Mouse (Mus musculus): ENCODE results near the gene Hmcn2.

Gene Hmcn2

GRCm38 (mm10) chr2:31314007-31314465 lies at the start of gene Hmcn2:
Gene Hmcn2, plus strand, starts transcription at chr2:31314415.
- no peak for TF ChIP-seq GATA4 (IDR thresholded peaks at IDR 0.05; ENCODE audit: insufficient replicate concordance, low read length)

GRCm38 (mm10) chr2:31267447-31267846 lies 46.8 kb upstream of the Hmcn2 start:
- TF ChIP-seq GATA4 (IDR thresholded peaks at IDR 0.05; ENCODE audit: insufficient replicate concordance, low read length) = no peak

DNA sequence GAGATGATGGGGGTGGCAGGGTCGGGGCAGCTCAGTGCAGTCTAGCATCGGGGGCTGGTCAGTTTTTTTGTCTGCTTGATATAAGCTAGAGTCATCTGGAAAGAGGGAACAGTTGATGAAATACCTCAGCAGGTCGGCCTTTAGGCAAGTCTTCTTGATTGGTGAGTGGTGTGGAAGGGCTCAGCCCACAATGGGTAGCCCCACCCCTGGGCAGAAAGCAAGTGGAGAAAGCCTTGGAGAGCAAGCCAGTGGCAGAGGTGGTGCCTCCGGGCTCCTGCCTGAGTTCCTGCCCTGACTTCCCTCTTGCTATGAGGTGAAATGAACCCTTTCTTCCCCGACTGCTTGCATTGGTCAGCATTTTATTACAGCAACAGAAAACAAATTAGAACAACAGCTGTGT lies 45.6 kb upstream of the Hmcn2 start:
- no peak for TF ChIP-seq GATA4 (IDR thresholded peaks at IDR 0.05; ENCODE audit: insufficient replicate concordance, low read length)

DNA sequence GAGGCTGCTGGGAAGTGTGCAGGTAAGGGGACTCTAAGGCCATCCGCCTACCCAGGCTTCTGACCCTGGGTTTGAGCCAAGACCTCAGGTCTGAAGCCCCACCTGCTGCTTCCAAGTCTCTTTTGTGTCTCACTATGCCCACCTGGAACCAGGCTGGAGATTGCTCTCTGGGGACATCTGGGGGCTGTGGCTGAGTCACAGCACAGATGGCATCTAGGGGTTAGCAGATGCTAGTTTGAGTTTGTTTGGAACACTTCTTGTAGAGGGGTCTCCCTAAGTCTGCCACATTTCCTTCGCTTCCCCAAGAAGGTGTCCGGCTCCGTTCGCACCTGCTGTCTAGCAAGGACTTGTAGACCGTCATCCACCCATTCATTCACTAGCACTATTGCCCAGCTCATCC lies 45.0 kb upstream of the Hmcn2 start:
- TF ChIP-seq GATA4 (IDR thresholded peaks at IDR 0.05; ENCODE audit: insufficient replicate concordance, low read length) = no peak

GRCm38 (mm10) chr2:31269847-31270246 lies 44.4 kb upstream of the Hmcn2 start:
- TF ChIP-seq GATA4 (IDR thresholded peaks at IDR 0.05; ENCODE audit: insufficient replicate concordance, low read length) = no peak

- TF ChIP-seq GATA4 (IDR thresholded peaks at IDR 0.05; ENCODE audit: insufficient replicate concordance, low read length) = no peak
Measured at GRCm38 (mm10) chr2:31270470-31270869, 43.7 kb upstream of the Hmcn2 start.

DNA sequence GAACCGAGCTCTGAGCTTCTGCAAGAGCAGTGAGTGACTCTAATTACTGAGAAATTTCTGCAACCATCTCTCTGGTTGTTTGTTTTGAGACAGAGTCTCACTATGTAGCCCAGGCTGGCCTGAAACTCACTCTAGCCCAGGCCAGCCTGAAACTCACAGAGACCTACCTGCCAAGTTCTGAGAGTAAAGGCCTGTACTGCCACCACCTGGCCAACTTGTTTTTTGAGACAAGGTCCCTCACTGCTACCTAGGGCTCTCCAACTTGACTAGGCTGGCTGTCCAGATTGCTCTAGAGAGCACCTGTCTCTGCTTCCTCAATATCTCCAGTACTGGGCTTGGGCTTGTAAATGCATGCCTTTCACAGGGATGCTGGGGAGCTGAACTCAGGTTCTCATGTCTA lies 43.1 kb upstream of the Hmcn2 start:
- TF ChIP-seq GATA4 (IDR thresholded peaks at IDR 0.05; ENCODE audit: insufficient replicate concordance, low read length) = no peak

GRCm38 (mm10) chr2:31274993-31275392 lies 39.2 kb upstream of the Hmcn2 start:
- no peak for TF ChIP-seq GATA4 (IDR thresholded peaks at IDR 0.05; ENCODE audit: insufficient replicate concordance, low read length)

DNA sequence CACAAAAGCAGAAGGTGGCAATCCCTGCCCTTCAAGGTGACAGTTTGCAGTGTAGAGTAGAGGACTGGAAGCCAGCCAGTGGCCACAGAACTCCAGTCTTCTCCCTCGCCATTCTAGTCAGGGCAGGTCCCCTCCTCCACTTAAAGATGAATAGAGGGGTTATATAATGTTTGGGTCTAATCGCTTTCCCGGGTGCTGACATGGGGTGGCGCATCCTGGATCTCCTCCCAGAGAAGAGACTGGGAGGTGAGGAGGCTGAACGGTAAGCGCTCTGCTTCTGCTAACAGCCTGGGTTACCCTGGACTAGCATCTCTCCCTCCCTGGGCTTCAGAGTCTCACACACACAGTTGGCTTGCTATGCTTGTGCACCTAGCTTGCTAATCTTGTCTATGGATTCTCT lies 36.4 kb upstream of the Hmcn2 start:
- TF ChIP-seq GATA4 (IDR thresholded peaks at IDR 0.05; ENCODE audit: insufficient replicate concordance, low read length) = no peak

DNA sequence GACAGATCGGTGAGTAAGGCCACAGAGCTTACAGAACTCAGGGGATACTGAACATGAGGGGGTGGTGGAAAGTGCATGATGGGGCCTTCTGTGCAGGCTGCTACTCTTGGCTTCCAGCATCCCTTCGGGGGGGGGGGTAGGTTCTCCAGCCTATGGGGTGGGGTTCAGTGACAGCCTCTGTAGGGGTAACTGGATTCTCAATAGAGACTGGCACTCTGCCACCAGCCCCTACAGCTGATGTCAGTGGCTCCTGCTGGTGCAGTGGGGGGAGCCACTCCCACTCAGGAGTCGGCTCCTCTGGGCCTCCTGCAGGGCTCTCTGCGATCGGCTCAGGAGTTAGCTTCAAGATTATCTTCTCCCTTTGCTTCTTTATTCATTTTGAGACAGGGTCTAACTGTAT lies 35.7 kb upstream of the Hmcn2 start:
- no peak for TF ChIP-seq GATA4 (IDR thresholded peaks at IDR 0.05; ENCODE audit: insufficient replicate concordance, low read length)

DNA sequence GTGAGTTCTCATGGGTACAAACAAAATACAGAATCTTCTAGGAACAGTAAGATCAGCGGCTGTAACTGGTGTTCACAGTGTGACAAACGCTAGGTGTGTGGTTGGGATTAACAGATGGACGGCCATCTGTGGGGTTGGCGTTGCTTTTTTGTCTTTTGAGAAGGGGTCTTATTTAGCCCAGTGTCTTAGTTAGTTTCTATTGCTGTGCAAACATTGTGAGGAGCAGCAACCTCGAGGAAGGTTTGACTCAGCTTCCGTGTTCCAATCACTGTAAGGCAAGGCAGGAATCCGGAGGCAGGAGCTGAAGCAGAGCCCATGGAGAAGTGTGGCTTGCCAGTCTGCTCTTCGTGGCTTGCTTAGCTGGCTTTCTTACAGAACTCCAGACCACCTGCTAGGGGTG lies 33.1 kb upstream of the Hmcn2 start:
- TF ChIP-seq GATA4 (IDR thresholded peaks at IDR 0.05; ENCODE audit: insufficient replicate concordance, low read length) = no peak

DNA sequence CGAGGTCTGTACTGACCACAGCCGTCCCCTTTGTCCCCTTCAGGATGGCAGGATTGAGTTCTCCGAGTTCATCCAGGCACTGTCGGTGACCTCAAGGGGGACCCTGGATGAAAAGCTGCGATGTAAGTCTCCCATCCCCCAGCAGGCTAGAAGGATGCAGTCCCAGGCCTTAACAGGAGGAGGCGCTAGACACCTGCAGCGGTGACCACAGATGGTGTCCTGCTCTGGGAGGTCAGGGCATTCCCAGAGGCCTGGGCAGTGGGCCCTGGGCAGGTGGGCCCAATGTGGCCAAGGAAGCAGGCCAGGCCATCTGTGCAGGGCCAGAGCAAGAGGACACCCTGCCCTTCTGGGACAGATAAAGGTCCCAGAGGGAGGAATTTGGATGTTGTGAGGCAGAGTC lies 31.9 kb upstream of the Hmcn2 start:
- TF ChIP-seq GATA4 (IDR thresholded peaks at IDR 0.05; ENCODE audit: insufficient replicate concordance, low read length) = no peak

DNA sequence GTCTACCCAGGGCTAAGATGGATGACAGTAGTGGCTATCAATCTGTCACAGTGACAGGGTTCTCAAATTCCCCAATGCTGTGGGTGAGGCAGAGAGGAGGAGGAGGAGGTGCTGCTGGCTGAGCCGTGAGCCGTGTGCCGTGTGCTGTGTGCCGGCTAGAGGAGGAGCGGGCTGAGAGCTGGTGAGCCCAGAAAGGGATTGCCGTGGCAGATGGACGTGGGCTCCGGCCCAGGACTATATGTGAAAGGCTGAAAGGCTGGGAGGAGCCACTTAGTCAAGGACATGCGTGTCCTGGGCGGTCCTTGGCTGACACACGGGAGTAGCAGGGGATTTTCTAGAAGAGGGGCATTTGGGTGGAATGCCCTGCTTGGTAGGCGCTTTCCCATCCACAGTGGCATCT lies 31.3 kb upstream of the Hmcn2 start:
- TF ChIP-seq GATA4 (IDR thresholded peaks at IDR 0.05; ENCODE audit: insufficient replicate concordance, low read length) = no peak

DNA sequence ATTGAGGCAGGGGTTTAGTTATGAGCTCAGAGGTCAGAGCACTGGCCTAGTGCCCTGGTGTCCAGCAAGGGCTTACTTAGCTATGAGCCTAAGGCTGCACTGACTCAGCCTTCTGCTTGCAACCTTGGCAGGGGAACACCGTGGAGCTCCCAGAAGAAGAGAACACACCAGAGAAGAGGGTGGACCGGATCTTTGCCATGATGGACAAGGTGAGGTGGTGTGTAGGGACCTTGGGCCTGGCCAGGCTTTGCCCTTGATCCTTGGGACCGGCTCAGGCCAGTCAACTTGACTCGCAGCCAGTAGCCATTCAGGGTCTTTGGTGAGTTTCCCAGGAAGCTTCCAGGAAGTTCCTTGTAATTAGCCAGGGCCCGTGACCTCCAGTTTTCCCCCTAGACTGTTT lies 29.7 kb upstream of the Hmcn2 start:
- TF ChIP-seq GATA4 (IDR thresholded peaks at IDR 0.05; ENCODE audit: insufficient replicate concordance, low read length) = no peak

GRCm38 (mm10) chr2:31291421-31291820 lies 22.8 kb upstream of the Hmcn2 start:
- no peak for TF ChIP-seq GATA4 (IDR thresholded peaks at IDR 0.05; ENCODE audit: insufficient replicate concordance, low read length)

GRCm38 (mm10) chr2:31294985-31295384 lies 19.2 kb upstream of the Hmcn2 start:
- no peak for TF ChIP-seq GATA4 (IDR thresholded peaks at IDR 0.05; ENCODE audit: insufficient replicate concordance, low read length)

GRCm38 (mm10) chr2:31296395-31296794 lies 17.8 kb upstream of the Hmcn2 start:
- TF ChIP-seq GATA4 (IDR thresholded peaks at IDR 0.05; ENCODE audit: insufficient replicate concordance, low read length) = no peak

Measured in liver, adult (tissue).